Mouse (Mus musculus) MN1 (cell line): Measurements from ENCODE around the gene Ube4b.
A peak's percentile ranks its signal among the peaks of the same experiment; 100 is the strongest.
"Not testable (repeated sequence)": the region's sequence is repeated elsewhere in the genome, so short reads cannot be mapped to it uniquely, and the experiment has no call there.

Source experiments
- DNase-seq: peaks from one replicate; pipeline ENCODE4 v3.0.0-alpha.2; 2016; ENCODE audit warnings: low spot score

The Ube4b gene

DNA sequence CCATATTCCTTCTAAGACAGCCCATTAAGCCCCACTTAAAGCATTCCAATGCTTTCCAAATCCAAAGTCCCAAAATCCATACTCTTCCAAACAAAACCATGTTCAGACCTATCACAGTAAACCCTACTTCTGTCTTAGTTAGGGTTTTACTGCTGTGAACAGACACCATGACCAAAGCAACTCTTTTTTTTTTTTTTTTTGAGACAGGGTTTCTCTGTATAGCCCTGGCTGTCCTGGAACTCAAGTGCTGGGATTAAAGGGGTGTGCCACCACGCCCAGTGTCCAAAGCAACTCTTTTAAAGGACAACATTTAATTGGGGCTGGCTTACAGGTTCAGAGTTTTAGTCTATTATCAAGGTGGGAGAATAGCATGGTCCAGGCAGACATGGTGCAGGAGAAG is 5.3 kb upstream of the Ube4b start:
- not testable (repeated sequence) for DNase-seq

- no peak for DNase-seq
These were observed 3.0 kb upstream of the Ube4b start for GRCm38 (mm10) chr4:149429592-149429991.

DNA sequence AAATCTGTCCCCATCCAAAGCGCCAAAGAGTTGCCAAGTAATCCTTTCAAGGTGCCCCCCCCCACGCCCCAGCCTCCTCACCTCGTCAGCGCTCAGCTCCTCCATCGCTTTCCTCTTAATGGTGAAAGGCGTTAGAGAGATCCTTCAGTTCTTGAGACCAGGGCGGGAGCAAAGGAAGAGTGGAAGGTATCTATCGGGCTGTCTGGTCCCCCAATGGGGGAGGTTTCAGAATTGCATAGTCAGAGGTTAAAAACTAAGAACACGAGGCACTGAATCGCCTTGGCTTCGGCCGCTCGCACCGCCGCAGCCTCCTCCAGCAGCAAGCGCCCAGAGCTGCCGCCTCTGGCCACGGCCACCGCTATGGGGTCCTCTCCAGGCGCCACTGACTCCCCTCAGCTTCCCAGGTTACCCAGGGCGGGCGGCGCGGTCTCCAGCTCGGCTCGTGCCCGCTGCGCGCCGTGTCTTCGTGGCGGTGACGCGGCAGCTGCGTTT is 702 bp downstream of the Ube4b start:
- peak; percentile 66 for DNase-seq

- DNase-seq = peak; percentile 40
These were observed 1.8 kb downstream of the Ube4b start for GRCm38 (mm10) chr4:149424755-149425154.

DNA sequence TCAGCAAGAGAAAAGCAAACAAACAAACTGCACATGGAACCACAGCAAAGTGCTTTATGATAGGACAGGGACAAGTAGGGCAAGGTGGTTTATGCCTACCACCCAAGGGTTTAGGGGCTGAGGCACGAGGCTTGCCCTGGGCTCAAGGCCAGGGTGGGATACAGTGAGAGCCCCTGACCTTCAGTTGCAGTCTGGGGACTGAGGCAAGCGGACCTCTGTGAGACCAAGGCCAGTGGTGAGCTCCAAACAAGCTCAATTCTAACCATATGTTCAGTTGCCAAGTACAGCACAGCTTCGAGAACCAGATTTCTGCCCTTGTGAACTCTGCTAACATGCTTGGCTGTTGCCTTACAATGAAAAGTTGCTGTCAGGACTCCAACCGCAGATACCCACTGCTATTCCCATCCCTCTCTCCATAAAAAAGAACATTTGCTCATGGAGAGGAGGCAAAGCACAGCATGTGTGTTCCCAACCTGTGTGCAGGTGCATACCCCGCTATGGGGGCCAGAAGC is 8.6 kb downstream of the Ube4b start:
- no peak for DNase-seq

DNA sequence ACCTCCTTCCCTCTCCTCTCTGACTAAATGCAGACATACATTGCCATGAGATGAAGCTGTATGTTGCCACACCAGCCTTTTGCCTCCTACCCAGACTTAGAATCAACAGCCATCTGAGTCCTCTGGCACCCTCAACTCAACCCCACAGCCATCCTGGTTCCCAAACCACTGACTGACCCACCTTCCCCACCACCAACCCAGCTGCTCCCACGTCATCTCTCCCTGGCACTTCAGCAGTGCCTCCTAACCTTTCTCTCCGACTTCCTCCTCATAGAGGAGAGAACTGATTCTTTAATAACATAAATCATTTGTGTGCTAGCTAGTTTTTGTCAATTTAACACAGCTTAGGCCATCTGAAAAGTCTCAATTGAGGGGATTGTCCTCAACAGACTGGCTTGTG is 9.6 kb downstream of the Ube4b start:
- DNase-seq = no peak

DNA sequence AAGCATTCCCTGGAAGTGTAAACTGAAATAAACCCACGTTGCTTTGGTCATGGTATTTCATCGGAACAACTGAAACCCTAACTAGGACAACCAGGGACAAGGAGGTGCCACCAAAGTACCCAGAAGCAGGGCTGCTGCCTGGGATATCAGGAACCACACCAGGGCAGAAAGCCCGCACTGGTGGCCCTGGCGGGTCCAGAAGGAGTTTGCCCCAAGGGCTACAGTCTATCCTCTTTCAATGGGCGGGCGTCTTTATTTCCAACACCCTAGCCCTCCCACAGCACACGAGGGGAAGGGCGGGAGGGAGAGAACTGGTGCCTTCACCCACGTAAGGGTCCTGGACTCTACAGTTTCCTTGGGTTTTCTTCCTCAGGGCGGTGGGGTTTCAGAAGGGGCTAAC is 10.1 kb downstream of the Ube4b start:
- DNase-seq = no peak

GRCm38 (mm10) chr4:149415651-149416169 is 10.8 kb downstream of the Ube4b start:
- DNase-seq = peak; percentile 63

- DNase-seq = no peak
These were observed 12.3 kb downstream of the Ube4b start for GRCm38 (mm10) chr4:149414259-149414658.

DNA sequence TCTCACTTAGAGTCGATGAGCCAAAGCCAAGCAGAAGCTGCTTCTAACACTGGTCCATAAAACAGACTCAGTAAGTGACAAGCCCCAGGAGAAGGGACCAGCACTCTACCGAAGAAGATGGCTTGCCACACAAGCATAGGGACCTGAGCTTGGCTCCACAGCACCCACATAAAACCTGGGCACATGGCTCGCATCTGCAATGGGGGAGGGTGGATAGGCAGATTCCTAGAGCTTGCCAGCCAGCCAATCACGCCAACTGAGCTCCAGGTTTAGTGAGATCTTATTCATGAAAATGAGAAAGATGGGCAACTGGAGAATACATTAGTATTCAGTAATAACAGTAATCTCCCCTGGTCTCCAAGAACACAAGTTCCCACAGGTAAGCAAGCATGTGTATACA is 16.8 kb downstream of the Ube4b start:
- DNase-seq = no peak

GRCm38 (mm10) chr4:149408331-149408730 is 18.2 kb downstream of the Ube4b start:
- no peak for DNase-seq

- DNase-seq = no peak
These were observed 19.1 kb downstream of the Ube4b start for GRCm38 (mm10) chr4:149407461-149407860.

DNA sequence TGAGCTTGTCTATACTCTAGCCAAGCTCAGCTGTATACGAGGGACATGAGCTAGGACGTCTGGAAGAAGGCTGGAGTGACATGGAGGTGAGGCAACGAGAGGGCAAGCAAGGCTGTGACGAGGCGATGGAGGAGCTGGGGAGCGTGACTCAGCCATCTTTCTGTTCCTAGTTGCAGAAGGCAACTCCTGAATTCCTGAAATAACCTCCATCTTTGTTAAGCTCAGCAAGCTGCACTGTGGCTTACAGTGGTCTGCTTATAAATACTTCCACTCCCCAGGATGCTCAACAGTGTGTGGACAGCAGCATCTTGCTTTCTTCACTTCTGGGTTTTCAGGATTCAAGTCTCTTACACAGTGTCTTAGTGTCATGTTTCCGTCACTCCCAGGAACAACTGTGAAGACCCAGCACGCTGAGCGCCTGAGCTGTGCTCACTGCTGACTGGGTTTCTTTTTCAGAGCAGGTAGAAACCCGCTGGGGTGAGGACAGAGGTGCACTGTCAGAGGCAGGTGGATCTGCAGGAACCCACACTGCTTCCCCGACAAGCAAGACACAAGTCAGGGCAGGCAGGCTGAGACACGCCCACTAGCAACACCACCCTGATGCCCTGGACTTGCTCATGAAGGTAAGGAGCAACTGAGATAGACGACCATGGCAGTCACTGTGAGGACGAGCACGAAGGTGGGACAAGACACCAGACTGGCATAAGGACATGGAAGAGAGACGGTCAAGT is 20.7 kb downstream of the Ube4b start:
- DNase-seq = no peak

GRCm38 (mm10) chr4:149404640-149405465 is 21.7 kb downstream of the Ube4b start:
- no peak for DNase-seq

DNA sequence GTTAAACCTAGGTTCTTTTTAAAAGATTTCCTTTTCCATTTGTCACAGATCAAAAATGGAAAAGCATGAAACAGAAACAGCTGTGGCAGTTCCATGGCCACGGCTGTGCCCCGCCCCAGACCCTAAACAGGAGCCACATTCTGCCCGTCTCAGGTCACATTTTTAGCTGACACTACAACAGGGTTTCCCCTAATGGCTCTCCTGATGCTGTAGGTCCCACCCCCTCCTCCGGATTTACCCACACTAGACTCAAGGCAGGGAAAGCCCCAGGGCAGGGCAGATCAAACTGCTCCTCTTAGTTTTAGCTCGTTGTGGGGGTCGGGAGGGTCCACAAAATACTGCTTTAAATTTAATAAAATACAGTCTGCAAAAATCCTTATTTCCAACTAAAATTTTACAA is 23.5 kb downstream of the Ube4b start:
- no peak for DNase-seq

DNA sequence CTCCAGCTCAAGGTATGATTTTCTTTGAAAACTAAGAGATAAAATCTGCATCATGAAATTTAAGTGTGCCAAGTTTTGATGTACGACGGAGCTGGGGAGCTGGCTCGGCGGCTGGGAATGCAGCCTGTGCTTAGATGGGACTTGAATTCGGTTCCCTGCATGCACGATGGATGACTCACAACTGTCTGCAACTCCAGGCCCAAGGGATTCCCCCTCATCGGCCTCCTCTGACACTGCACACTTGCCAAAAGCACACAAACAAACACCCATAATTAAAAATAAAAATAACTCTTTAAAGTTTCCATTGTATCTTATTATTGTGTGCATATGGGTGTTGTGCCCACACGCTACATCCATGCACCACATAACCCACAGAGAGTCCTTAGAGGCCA is 25.0 kb downstream of the Ube4b start:
- peak; percentile 59 for DNase-seq

DNA sequence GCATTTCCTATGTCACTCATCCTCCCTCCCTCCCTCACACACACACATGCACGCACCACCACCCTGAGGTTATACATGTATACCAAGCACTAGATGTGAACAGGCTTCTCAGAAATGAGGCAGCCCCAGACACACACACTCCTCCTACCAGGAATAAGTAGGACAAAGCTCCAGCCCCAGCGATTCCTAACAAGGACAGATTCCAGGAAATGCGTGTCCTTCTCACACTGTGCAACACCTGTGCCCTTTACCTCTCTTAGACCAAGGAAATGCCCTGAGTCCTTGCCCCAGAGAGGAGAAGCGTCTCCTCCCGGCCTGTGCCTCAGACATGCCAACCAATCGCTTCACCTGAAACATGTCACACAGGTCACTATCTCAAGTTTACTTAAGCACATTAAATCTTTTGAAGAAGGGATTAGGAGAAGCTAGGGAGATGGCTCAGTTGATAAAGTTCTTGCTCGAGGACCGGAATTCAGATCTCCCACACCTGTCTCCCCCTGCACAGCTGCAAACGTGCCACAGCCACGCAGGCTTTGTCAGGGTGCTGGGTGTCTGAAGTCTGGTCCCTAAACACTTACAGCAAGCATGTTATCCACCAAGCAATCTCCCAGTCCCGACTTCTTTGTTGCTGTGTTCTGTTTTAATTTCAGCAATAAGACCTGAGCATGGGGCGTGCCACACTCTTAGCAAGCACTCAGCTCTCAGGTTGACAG is 25.5 kb downstream of the Ube4b start:
- DNase-seq = no peak

DNA sequence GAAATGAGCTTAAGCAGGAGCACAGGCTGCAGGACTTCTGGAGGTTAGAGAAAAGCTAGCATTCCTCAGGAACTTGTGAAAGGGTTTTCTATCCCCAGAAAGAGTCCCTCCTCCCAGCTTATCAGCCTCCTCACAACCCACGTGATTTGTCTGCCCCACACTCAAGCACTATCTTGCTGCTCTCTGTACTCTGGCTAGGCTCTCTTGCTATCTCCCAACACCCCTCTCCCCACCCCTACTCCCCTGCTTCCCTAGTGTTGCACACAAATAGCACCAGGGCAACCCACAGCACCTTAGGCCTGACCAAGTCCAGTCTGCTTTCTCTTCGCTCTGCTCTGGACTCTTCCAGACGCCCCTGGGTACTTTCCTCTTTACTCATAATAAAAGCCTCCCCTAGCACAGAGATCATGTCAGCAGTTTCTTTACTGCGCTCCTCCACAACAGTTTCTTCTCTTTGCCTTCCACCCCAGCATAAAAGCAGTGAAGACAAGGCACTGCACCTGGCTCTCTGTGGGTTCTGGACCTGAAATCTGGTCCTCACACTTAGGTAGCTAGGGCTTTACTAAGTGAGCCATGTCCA is 27.1 kb downstream of the Ube4b start:
- no peak for DNase-seq

DNA sequence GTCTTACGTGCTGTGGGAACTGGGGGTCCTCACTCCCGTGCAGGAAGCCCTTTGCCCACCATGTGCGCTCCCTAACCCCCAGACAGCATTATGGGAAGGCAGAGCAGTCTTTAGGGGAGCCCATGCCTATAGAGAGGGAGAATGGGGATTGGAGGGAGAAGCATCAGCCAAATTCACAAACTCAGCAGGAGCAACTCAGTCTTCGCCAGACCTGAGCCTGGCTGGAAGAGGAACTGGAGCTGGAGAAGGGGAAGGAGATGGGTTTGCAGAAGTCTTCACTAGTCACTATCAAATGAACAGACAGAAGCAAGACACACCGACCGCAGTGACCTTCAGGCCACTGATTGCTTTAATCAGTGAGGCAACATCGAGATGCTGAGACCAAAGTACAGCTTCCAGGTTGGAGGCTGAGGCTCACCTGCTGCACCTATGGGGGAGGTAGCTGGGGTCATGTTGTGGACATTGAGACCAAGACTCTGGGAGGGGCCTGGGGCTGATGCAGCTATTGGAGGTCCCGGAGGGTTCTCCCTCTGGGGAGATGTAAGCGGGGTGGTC is 28.3 kb downstream of the Ube4b start:
- no peak for DNase-seq

DNA sequence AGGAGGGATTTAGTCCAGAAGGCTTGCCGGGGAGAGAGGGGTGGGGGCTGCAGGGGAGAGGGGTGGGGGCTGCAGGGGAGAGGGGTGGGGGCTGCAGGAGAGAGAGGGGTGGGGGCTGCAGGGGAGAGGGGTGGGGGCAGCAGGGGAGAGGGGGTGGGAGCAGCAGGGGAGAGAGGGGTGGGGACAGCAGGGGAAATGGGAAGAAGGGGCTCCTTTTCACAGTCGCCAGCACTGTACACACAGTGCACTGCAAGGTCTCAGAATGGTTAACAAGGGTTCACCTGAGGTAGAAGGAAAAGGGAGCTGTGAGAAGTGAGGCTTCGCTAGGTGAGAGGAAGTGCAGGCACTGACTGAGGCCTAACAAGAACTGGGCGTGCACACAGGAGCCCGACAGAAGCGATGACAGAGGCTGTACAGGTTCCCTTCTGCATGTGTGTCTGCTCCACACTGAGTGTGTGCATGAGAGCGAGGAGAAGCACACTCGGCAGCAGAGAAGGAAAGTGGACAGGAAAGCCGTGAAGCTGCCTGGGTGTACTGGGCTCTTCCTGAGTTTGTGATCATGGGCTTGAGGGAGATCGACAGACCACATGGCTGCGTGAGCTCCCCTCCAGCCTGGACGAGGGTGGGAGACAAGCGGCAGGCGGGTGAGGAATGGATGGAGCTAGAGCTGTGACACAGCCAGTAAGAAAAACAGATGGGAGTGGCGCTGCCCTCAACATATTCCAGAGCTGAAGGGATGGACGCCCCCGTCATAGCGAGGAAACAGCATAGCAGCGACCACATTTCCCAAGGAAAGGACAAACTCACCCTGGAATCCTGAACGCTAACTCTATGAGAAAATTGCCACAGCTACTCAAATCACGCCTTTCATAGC is 29.9 kb downstream of the Ube4b start:
- DNase-seq = no peak

- no peak for DNase-seq
These were observed 31.0 kb downstream of the Ube4b start for GRCm38 (mm10) chr4:149395581-149395980.
